Mouse (Mus musculus) kidney, embryonic 14.5 days (tissue): ENCODE measurements around the gene Ank3. TPM values are rescaled to one million over a fixed set of nuclear protein-coding genes. Genes with fewer than 3 reads are reported as not detected.
A peak's percentile ranks its signal among the peaks of the same experiment; 100 is the strongest.

ENCODE experiments used
- ATAC-seq: fragments of 200-750 bp; cut with Nextera tagmentation; 2 replicates; pipeline ENCODE4 v1.8.0; 2017; ENCODE audit warnings: moderate number of reproducible peaks, mild to moderate bottlenecking, moderate TSS enrichment, moderate library complexity; ENCODE audit not compliant: low FRiP score, low TSS enrichment
- H3K27ac ChIP-seq: fragments of 300-500 bp; sonication (generic); 2 replicates; pipeline ENCODE4 v1.5.1; 2014; ENCODE audit warnings: low read depth, mild to moderate bottlenecking, low read length, moderate library complexity, mixed read lengths
- H3K27me3 ChIP-seq: fragments of 300-500 bp; sonication (generic); 2 replicates; pipeline ENCODE4 v1.6.1; 2014; ENCODE audit warnings: mild to moderate bottlenecking, low read length; ENCODE audit not compliant: control insufficient read depth, insufficient read depth
- H3K36me3 ChIP-seq: fragments of 300-500 bp; sonication (generic); 2 replicates; pipeline ENCODE4 v1.6.1; 2014; ENCODE audit warnings: low read length, mixed read lengths; ENCODE audit not compliant: control insufficient read depth, insufficient read depth
- H3K4me1 ChIP-seq: fragments of 300-500 bp; sonication (generic); 2 replicates; pipeline ENCODE4 v1.6.1; 2014; ENCODE audit warnings: low read length, mixed read lengths; ENCODE audit not compliant: control insufficient read depth, insufficient read depth
- H3K4me2 ChIP-seq: fragments of 300-500 bp; sonication (generic); replicated peaks from 2 replicates; pipeline ENCODE4 v1.6.1; 2014; ENCODE audit warnings: low read depth, mild to moderate bottlenecking, low read length
- H3K4me3 ChIP-seq: fragments of 300-500 bp; sonication (generic); 2 replicates; pipeline ENCODE4 v1.5.1; 2014; ENCODE audit warnings: mild to moderate bottlenecking, low read length
- H3K9ac ChIP-seq: fragments of 300-500 bp; sonication (generic); 2 replicates; pipeline ENCODE4 v1.6.1; 2014; ENCODE audit warnings: low read depth, mild to moderate bottlenecking, low read length, moderate library complexity
- H3K9me3 ChIP-seq: fragments of 300-500 bp; sonication (generic); 2 replicates; pipeline ENCODE4 v1.6.1; 2016; ENCODE audit warnings: low read length; ENCODE audit not compliant: control insufficient read depth
- WGBS: fragments of 180-500 bp; shearing (Covaris S2); extraction: QIAGEN DNeasy Blood & Tissue Kit; methylation state at CpG from one replicate; pipeline ENCODE4 v1.1.7; 2014; 5-methylcytosine and 5-hydroxymethylcytosine counted together
- polyA plus RNA-seq: library from polyadenylated mRNA; unstranded; fragments of >200 nt; fragmentation: Nextera tagmentation; extraction: Ambion mirVana; gene quantifications from 2 replicates; pipeline ENCODE4 v1.2.1, GENCODE M21; 2014

Ank3 gene
- polyA plus RNA-seq, 1 experiment from 2014 or later, result 48.9 TPM

DNA sequence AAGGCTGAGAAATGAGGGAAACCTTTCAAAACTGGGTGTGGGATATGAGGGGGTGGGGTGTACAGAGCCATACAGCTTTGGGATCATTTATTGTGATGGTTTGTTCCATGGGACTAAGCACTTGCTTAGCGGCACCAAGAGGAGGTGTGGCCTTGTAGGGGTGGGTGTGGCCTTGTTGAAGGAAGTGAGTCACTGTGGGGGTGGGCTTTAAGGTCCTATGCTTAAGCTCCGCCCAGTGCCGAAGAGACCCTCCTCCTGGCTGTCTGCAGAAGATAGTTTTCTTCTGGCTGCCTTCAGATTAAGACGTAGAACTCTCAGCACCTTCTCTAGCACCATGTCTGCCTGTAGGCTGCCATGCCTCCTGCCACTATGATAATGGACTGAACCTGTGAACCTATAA lies 9.1 kb upstream of the Ank3 start:
- no peak overlapping the region for H3K4me3 ChIP-seq
- H3K4me1 ChIP-seq, result no peaks in the 10 kb centered on the region
- WGBS, result 91% methylated on average over 4 of the region's 4 CpGs
- H3K9me3 ChIP-seq, result no peaks in the 10 kb centered on the region
- no peaks in the 10 kb centered on the region for H3K36me3 ChIP-seq
- H3K27ac ChIP-seq, result no peak overlapping the region
- H3K27me3 ChIP-seq, result no peaks in the 10 kb centered on the region
- ATAC-seq, result no peak
- H3K4me2 ChIP-seq, result no peak overlapping the region
- no peak overlapping the region for H3K9ac ChIP-seq

DNA sequence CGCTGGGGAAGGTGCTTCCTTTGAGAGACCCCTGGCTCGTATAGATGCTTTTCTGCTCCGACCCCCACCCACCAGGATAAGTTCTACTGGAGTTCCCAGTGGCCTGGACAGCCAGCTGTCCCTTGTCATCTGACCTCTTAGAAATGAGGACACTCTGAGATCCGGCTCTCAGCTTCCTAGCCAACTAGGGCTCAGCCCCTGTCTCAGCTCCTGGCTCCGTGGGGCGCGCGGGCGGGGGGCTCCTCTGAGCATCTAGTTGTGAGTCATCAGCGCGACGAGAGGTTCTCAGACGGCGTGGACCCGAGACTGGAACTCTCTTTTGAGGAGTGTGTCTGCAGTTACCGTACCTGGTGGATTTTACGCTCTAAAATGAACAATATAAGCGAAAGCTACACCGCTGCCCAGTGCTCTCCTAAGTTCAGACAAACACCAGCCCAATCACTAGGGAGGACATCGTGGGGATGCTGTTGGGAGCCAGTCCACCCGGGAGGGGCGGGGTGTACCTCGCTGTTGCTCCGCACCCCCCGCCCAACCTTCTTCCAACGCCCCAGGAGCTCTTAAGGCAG lies 293 bp upstream of the Ank3 start:
- Histone ChIP-seq H3K27ac (no peak overlapping the region), H3K4me3 (peak overlapping the region; percentile 55), H3K36me3 (no peaks in the 10 kb centered on the region), H3K9me3 (no peaks in the 10 kb centered on the region), H3K4me1 (peaks cover 8% of the 10 kb centered on the region; the same call in 1 of the 2 replicates), H3K9ac (peak overlapping the region; percentile 67), H3K27me3 (peaks cover 14% of the 10 kb centered on the region; the same call in 1 of the 2 replicates), H3K4me2 (peak overlapping the region; percentile 96)
- peak; percentile 74 for ATAC-seq
- 1% methylated on average over 26 of the region's 26 CpGs for WGBS

DNA sequence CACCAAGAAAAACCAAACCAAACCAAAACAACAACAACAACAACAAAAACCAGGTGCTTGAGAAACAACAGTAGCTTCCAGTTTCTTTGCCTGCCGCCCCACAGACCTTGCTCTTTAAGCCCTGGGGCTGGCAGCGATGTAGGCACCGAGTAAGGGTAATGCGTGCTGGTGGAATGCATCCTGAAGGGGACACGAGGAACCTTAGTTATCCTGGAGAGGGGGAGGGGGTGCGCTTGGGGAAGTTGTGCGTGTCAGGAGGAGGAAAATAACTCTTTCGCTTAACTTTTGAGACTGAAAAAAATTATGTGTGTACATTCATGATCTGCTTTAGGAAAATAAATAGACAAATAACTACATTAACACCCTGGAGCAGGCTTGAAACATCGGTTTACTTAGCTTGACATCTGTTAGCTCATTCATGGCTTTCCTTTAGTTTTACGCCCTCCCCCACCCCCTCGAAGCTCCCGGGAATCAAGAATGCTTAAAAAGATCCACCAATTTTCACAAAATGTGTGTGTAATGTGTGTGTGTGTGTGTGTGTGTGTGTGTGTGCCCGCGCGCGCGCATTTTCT lies 1.3 kb downstream of the Ank3 start:
- no peak for ATAC-seq
- peaks cover 14% of the 10 kb centered on the region; the same call in 1 of the 2 replicates for H3K27me3 ChIP-seq
- H3K9me3 ChIP-seq, result no peaks in the 10 kb centered on the region
- H3K4me1 ChIP-seq, result peaks cover 8% of the 10 kb centered on the region; the same call in 1 of the 2 replicates
- H3K27ac ChIP-seq, result no peak overlapping the region
- WGBS, result 3% methylated on average over 17 of the region's 17 CpGs
- no peaks in the 10 kb centered on the region for H3K36me3 ChIP-seq
- peak overlapping the region; percentile 67; the same call in 1 of the 2 replicates for H3K9ac ChIP-seq
- peak overlapping the region; percentile 55 for H3K4me3 ChIP-seq
- H3K4me2 ChIP-seq, result peak overlapping the region; percentile 96

DNA sequence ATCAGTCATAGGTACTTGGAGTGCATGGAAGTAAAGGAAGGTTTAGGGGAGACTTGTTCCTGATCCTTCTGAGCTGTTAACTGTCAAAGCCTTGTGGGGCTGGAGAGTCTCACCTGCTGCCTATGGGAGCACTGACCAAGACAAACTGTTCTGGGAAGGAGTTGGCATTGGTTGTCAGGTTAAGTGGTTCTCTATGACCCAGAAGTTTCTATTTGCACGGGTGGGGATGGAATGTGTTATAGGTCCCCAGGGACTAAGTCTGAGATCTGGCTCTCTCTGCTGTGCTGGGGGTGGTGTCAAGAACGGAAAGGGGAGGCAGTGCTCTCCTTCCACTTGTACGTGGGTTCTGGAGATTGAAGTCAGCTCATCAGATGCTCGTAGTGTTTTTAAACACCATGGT lies 6.9 kb downstream of the Ank3 start:
- Histone ChIP-seq H3K36me3 (no peaks in the 10 kb centered on the region), H3K27ac (no peak overlapping the region), H3K27me3 (peaks cover 7% of the 10 kb centered on the region; the same call in 1 of the 2 replicates), H3K9me3 (no peaks in the 10 kb centered on the region), H3K4me2 (no peak overlapping the region), H3K9ac (no peak overlapping the region), H3K4me1 (no peaks in the 10 kb centered on the region; the same call in 1 of the 2 replicates), H3K4me3 (no peak overlapping the region)
- 62% methylated on average over 4 of the region's 4 CpGs for WGBS
- no peak for ATAC-seq

DNA sequence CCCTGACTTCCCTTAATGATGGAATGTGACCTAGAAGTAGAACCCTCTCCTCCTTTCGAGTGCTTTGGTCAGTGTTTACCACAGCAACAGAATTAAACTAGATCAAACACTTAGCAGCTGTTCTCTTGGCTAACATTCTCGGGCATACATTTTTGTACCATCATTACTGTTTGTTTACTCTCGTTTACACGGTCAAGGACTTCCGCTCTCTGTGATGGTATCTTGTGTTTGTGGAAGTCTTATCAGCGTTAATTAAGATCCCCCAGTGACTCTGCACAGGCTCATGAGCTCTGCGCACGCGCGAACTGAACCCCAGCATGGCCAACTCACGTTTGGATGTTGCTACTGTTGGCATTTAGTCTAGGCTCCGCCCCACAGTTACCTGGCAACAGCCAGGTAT lies 16.3 kb downstream of the Ank3 start:
- no peak overlapping the region for H3K27ac ChIP-seq
- no peaks in the 10 kb centered on the region for H3K36me3 ChIP-seq
- H3K4me2 ChIP-seq, result no peak overlapping the region
- H3K4me1 ChIP-seq, result no peaks in the 10 kb centered on the region
- no peak overlapping the region for H3K4me3 ChIP-seq
- WGBS, result 59% methylated on average over 12 of the region's 12 CpGs
- ATAC-seq, result no peak
- H3K27me3 ChIP-seq, result no peaks in the 10 kb centered on the region
- no peaks in the 10 kb centered on the region for H3K9me3 ChIP-seq
- H3K9ac ChIP-seq, result no peak overlapping the region

DNA sequence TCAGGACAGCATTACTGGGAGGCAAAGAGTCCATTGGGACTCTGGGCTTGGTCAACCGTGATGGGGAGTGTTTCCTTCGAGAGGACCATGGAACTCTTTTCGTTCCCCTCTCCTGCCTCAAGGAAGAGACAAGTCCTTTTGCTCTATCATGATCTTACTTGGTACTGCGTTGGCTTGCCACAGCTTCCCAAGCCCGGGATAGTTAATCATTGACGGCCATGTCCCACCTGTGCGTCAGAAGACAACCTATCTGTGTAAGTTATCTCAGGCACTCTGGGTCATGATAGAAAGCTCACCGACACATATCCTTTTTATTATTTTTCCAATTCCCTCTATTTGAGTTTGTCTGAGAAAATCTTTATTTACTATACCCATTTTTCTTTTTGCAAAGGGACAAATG lies 20.1 kb downstream of the Ank3 start:
- Histone ChIP-seq H3K27ac (no peak overlapping the region), H3K27me3 (no peaks in the 10 kb centered on the region), H3K9me3 (no peaks in the 10 kb centered on the region), H3K9ac (no peak overlapping the region), H3K4me2 (no peak overlapping the region), H3K4me1 (no peaks in the 10 kb centered on the region), H3K4me3 (no peak overlapping the region), H3K36me3 (no peaks in the 10 kb centered on the region)
- no peak for ATAC-seq
- 68% methylated on average over 8 of the region's 8 CpGs for WGBS

DNA sequence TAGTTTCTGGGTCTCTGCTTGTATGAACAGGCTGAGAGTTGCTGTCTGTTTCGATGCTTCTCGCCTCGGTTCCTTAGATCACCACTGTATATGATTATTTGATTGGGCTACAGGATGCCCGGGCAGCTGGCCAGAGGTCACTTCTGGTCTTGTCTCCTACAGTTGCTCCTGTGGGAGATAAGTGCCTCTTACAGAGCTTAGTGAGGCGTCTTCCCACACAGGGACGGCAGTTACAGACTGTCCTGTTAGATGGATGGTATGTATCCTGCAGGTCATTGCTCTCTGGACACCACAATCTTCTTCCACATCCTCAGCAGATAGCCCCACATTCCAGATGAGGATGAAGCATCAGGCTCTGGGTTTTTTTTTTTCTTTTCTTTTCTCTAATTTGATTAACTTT lies 21.7 kb downstream of the Ank3 start:
- no peak overlapping the region for H3K27ac ChIP-seq
- H3K36me3 ChIP-seq, result no peaks in the 10 kb centered on the region
- H3K4me2 ChIP-seq, result no peak overlapping the region
- H3K4me3 ChIP-seq, result no peak overlapping the region
- WGBS, result 73% methylated on average over 6 of the region's 6 CpGs
- peaks cover 4% of the 10 kb centered on the region; the same call in 1 of the 2 replicates for H3K9me3 ChIP-seq
- no peak overlapping the region for H3K9ac ChIP-seq
- no peaks in the 10 kb centered on the region for H3K27me3 ChIP-seq
- no peaks in the 10 kb centered on the region for H3K4me1 ChIP-seq
- no peak for ATAC-seq

DNA sequence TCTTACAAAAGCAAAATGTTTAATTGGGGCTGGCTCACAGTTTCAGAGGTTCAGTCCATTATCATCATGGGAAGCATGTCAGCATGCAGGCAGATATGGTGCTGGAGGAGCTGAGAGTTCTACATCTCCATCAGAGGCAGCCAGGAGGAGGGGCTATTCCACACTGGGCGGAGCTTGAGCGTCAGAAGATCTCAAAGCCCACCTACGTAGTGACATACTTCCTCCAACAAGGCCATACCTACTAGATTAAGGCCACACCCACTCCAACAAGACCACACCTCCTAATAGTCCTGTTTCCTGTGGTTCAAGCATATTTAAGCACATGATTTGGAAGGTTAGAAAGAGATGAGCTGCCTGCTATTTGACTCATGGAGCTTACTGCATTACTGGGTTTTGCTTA lies 25.5 kb downstream of the Ank3 start:
- Histone ChIP-seq H3K4me2 (no peak overlapping the region), H3K9me3 (peaks cover 4% of the 10 kb centered on the region; the same call in 1 of the 2 replicates), H3K9ac (no peak overlapping the region), H3K4me1 (no peaks in the 10 kb centered on the region), H3K36me3 (no peaks in the 10 kb centered on the region), H3K27me3 (no peaks in the 10 kb centered on the region), H3K27ac (no peak overlapping the region), H3K4me3 (no peak overlapping the region)
- ATAC-seq, result no peak
- 97% methylated on average over 3 of the region's 3 CpGs for WGBS

DNA sequence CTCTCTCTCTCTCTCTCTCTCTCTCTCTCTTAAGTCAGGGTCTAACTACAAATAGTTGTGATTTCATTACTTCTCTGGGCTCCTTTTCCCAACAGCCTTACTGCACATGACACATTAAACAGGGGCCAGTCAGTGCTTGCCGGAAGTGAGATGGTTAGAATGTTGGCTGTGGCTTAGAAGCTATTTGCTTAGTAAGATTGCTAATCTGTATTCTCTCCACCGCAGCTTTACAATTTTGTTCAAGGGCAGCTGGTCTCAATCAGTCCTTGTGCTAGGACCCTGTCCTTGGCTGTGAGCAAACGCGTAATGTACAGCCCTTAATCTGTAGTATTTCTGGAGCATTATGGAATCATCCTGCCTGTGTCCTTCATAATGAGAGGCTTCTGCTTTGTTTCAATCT lies 31.6 kb downstream of the Ank3 start:
- 83% methylated on average over 4 of the region's 4 CpGs for WGBS
- no peaks in the 10 kb centered on the region for H3K9me3 ChIP-seq
- no peak for ATAC-seq

More for the DNA sequence above, 31.6 kb downstream of the Ank3 start:
- no peaks in the 10 kb centered on the region for H3K27me3 ChIP-seq
- H3K9ac ChIP-seq, result no peak overlapping the region
- H3K4me3 ChIP-seq, result no peak overlapping the region
- no peak overlapping the region for H3K27ac ChIP-seq
- no peak overlapping the region for H3K4me2 ChIP-seq
- H3K4me1 ChIP-seq, result no peaks in the 10 kb centered on the region
- no peaks in the 10 kb centered on the region for H3K36me3 ChIP-seq
